Mouse (Mus musculus): ENCODE results near the gene Chmp6.

The Chmp6 gene

DNA sequence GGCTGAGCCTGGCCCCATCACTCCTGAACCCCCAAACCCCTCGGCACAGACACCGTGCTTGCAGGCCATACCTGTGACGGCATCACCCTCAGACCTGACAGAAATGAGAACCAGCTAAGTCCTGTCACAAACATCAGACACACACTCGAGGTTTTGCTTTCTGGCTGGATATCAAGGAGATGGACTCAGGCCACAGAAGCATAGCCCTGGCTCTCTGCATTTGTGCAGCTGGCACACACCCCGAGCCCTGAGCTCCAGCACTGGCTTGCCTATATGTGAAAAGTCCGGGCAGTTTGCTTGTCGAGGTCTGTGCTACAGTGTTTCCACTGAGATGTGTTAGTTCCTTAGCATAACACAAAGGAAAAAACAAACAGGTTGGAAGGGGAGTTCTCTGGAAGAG, 5.5 kb upstream of the Chmp6 start:
- no peak for DNase-seq (ENCODE audit: low spot score in 2 of 2)

DNA sequence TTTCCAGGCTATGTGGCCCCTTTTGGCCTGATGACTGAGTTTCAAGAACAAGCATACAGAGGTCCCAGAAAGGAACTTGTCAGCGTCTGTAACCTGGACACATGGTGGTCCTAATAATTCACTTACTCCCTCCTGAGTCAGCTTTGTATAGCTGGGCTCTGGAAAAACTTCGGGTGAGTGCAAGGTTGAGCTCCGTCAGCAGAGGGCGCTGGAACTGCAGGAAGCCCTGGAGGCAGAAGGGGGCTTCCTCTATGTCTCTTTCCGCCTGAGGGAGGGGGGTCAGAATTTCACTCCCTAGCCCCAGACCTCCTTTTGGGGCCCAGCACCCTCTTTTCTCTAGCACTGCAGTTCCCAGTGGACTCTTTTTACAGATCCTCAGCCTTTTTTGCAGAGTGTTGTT, 3.8 kb upstream of the Chmp6 start:
- peak in 1 of 2 experiments; percentile 51 for DNase-seq (ENCODE audit: low spot score in 2 of 2)

DNA sequence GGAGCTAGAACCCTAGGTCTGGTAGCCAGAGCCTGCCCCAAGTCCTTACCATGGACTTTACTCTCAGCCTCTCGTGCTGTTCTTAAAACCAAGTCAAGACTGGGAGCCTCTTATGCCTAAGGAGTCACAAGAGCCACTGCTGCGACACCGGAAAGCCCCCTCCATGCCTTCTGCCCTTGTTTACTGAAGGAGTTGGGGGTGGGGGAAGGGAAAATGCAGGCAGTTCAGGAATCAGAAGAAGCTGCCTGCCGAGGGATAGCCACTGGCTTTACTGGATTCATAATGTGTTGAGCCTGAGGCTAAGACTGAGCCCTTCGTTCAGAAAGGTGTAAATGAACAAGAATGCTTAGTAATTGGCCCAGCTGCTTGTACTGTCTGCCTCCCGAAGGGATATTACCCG, 396 bp upstream of the Chmp6 start:
- no peak for DNase-seq (ENCODE audit: low spot score in 2 of 2)

DNA sequence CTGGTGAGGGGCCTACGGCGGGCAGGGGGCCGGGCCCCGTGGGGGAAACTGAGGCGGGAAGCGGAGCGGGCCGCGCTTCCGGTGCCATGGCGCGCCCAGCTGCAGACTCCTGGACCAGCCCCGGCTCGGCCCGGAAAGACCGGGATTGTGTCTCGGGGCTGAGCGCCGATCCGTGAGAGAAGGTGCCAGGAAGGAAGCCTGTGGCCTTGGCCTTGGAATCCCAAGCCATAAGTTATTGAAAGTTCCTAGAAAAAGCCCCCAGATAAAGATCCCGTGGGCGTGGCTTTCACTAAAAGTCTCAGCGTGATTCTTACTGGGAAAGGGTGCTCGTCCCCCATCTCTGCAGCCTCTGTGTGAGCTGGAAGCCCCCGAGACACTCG, 684 bp downstream of the Chmp6 start:
- no peak for DNase-seq (ENCODE audit: low spot score in 2 of 2)

DNA sequence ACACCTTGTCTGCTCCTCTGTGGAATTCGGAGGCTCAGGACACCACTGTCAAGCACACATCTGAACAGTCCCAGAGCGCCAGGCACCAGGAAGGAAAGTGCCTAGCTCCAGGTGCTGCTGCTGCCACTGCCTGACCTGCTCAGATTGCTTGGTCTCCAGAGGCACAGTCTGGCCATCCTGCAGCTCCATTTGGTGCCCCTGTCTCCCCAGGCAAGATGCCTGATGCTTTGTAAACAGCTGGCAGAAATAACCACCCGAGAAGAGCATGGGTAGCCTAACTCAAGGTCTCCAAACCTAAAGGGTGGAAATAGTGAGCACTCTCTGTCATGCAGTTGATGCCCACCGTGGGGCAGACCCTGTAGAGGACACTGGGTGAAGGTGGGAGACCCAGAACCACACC, 1.1 kb downstream of the Chmp6 start:
- no peak for DNase-seq (ENCODE audit: low spot score in 2 of 2)

DNA sequence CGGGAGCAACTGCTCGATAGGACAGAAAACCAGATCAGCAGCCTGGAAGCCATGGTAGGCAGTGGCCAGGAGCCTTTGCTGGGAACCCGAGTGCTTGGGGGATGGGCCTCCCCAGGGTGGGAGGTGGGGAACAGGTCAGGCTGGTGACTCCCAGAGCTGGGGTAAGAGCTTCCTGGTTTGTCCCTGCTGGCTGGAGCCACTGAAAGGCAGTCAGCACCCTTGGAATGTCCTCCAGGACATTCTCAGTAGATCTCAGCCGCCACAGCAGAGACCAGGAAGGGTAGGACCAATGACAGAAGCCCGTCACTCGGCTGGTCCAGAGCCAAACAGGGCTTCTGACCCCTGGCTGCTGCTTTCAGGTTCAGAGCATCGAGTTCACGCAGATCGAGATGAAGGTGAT, 2.4 kb downstream of the Chmp6 start:
- DNase-seq (ENCODE audit: low spot score in 2 of 2): no peak

DNA sequence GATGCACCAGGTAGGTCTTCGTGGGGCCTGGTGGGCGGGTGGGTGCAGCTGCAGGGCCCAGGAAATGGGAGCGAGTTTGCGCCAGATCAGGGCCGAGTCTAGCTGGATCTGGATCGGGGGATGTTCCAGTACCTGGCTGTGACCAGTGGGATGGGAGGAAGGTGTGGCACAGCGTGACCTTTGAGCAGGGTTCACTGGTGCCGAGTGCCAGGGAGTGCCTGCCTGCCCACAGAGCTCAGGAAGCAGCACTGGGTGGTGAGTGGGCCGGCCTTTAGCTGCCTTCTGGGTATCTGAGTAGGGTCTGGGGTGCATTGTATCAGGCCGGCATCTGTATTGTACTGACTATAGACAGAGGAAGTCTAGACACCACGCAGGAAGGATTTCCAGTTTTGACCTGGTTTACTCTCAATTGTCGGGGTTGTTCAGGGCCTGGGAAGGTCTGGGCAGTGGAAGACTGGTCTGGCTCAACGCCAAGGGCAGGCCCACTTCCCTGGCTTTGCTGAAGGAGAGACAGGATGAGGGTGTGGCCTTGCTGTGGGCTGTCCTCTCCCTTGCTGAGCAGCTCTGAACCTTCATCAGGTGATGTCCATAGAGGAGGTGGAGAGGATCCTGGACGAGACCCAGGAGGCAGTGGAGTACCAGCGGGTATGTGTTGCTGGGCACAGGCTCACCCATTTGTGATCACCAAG, 3.0 kb downstream of the Chmp6 start:
- DNase-seq (ENCODE audit: low spot score in 2 of 2): no peak

DNA sequence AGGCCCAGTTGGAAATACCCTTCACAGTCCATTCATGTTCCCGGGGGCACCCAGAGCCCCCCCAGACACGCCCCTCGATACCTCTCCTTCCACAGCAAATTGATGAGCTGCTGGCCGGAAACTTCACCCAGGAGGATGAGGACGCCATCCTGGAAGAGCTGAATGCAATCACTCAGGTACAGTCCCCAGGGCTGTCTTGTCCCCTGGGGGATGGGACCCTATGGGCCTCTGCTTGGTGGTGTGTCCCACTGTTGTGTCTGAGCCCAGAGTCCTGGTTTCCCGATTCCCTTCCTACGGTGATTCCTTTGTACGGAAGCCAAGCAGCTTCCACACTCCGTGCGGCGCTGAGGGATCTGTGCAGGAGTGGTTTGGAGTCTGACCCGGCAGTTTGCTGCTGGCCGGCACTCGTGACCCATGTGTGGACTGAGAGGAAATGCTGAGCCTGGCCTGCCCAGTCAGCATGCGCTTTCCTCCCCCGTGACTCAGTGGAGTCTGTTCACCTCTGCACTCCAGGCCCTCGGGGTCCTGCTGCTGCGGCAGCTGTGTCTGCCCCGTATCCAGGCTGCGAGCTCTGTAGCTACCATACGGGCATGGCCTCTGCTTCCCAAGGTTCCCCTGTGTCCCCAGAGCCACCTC, 3.7 kb downstream of the Chmp6 start:
- no peak for DNase-seq (ENCODE audit: low spot score in 2 of 2)

DNA sequence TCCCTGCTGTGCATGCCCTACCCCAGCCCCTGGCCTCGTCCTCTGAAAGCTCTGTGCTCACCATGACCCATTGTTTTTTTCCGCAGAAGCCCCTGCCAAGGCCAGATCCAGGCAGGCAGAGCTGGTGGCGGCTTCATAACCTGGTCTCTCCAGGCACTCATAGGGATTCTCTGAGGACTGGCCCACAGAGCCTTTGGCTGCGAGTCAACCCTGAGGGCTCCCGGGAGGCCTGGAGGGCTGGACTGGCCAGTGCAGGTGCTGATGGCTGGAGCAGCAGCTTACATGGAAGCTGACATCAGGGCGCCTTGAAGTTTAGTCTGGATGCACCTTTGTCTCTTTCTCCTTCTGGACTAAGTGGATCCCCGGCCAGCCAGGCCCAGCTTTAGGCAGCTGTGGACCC, 5.3 kb downstream of the Chmp6 start:
- DNase-seq (ENCODE audit: low spot score in 2 of 2): no peak

DNA sequence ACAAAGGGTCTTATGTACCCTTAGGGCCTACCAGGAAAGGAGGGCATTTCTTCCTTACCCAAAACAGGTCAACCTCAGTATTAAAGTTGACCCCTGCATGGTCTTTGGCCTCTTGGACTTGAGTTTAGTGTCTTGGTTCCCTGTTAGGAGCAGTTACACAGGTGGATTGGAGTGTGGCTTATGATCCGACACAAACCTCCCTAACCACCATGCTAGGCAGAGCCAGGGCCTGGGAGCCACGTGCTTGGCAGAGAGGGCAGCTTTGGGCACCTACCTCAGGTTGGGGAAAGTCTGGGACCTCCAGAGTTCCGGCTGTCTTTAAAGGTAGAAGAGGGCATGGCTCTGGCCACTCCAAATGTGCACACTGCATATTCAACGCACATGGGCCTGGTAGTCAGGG, 6.2 kb downstream of the Chmp6 start:
- DNase-seq (ENCODE audit: low spot score in 2 of 2): no peak

DNA sequence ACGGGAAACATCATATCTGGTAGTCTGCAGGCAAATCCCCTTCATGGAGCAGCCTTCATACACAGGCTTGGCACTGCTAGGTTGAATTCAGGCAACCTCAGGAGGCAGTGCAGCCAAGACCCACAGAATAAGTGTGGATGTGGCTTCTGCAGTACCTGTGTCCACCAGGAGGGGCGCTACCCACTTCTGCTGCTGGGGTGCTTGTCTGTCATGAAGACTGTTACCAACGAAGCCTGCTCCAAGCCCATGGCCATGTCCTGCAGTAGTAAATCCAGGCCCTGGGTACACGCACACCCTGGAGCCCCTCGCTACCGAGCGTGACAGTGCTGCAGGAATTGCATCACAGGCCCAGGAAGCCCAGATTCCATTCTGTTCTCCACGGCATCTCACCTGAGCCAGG, 6.7 kb downstream of the Chmp6 start:
- DNase-seq (ENCODE audit: low spot score in 2 of 2): peak in 1 of 2 experiments; percentile 45

DNA sequence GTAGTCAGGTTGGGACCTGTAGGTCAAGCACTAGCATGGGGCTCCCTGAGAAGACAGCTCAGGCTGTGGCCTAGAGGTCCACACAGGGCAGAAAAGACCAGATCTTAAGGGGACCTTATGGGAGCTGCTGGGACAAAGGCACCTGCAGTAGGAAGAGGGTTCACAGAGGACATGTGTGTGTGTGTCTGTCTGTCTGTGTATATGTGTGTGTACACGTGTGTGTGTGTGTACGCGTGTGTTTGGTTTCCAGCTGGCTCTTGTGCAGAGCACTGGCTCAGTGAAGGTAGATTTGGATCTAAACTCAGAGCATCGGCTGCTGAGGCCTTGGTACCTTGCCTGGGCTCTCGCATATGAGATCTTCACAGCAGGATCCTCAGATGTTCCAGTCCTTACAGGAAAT, 7.4 kb downstream of the Chmp6 start:
- no peak for DNase-seq (ENCODE audit: low spot score in 2 of 2)

DNA sequence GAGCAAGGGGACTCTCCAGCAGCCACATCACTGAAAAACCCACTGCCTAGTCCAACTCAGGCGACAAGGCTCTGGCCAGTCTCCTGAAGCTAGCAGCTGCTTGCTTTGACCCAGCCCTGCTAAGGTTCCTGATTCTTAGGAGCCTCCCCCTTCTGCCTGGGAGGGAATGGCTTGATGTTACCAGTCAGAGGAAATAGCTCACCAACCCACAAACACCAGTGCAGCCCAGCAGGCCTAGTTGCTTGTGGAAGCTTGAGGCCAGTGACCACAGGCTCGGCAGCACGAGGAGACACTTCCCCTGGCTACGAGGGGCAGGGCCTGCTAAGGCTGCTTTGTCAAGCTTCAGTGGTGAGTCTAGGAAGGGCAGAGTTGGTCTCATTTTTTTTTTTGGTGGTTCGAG, 11.9 kb downstream of the Chmp6 start:
- DNase-seq (ENCODE audit: low spot score in 2 of 2): no peak

DNA sequence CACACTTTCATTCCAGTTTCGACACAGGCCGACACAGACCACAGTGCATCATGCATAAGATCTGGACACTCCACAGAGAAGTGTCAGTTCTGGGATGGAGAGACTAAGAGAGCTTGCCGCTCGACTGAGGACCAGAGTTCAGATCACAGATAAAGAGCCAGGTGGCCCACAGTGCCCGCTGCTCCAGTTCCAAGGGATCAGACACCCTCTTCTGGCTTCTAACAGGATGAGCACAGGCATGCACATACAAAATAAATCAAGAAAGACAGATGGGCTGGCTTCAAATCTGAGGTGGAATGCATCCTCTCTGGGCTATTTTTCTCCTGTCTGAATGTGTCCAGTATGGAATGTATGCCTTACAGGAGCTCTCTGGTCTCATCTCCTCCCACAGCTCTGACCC, 13.5 kb downstream of the Chmp6 start:
- no peak for DNase-seq (ENCODE audit: low spot score in 2 of 2)

DNA sequence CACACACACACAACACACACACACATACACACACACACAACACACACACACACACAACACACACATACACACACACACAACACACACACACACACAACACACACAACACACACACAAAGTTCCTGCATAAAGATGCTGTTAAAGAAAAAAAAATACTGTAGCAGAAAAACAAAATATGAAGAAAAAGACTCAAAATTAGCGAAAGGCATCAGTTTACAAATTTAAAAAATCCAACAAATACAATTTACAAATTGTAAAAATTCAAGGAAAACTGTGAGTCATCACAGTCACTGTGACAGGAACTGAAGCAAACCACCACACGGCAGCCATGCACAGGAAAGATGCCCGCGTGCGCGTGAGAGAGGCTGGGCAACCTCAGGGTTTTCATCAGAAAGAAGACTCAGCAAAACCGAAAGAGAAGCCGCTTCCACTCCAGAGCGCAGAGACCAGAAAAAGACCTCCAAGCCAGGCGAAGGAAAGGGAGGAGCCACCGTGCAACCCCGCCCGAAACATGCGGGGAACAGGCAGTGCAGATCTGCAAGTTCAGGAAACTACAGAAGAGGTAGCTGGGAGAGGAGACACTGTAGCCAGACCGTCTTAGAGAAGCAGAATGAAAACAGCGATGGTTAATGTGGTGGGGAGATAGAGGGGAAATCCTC, 14.9 kb downstream of the Chmp6 start:
- DNase-seq (ENCODE audit: low spot score in 2 of 2): peak in 1 of 2 experiments; percentile 36

DNA sequence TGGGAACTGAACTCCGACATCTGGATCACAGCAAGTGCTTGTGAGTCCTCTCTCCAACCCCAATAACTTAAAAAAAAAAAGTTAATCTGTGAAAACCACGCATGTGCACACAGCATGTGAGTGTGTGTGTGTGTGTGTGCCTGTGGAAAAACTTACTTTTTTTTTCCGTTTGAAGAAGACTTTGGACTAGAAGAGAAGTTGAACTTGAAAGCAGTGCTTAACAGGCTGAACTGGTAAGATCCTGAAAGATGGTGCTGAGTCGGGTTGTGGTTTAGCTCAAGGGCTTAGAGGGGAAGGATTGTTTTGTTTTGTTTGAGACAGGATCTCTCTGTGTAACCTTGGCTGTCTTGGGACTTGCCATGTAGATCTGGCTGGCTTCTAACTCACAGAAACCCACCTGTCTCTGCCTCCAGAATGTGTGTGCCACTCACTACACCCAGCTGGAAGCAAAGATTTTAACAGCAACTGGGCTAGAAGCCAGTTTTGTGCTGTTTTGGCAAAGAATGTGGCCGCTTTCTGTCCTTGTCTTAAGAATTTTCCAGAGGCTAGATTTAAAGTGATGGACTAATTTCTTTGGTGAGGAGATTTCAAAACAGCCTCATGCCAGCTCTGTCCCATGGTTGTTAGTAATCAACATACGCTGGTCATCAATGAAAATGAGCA, 16.5 kb downstream of the Chmp6 start:
- DNase-seq (ENCODE audit: low spot score in 2 of 2): no peak

DNA sequence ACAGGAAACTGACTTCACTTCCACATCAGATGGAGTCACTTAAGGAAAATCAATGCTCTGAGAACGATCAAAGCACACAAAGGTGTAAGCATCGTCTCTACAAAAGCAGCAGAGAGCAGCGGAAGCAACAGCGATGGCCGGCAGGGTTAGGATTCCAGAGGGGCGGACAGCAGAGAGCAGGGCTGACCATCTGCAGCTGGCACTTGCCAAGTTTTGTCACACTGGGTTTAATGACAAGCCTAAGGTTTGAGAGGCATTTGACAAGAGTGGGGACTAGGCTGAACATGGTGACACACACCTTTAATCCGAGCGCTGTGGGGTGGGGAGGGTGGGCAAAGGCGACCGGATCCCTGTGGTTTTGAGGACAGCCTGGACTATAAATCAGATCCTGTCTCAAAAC, 18.6 kb downstream of the Chmp6 start:
- no peak for DNase-seq (ENCODE audit: low spot score in 2 of 2)

DNA sequence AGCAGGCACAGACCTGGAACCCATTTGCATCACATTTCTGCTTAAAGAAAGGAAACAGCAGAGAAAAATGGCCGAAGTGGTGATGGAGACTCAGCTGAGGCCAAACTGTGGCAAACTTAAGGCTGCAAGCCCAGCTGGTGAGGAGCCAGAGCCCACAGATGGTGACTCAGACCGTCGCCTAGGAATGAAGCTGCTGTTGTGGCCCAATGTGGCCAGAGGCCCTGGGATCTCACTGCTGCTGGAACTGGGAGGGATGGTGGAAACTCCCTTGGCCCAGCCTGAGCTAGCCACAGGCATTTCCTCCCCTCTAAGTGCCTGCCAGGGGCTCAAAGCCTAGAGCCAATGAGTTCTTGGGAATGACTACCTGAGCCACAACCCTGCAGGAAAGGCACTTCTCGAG, 19.9 kb downstream of the Chmp6 start:
- no peak for DNase-seq (ENCODE audit: low spot score in 2 of 2)

DNA sequence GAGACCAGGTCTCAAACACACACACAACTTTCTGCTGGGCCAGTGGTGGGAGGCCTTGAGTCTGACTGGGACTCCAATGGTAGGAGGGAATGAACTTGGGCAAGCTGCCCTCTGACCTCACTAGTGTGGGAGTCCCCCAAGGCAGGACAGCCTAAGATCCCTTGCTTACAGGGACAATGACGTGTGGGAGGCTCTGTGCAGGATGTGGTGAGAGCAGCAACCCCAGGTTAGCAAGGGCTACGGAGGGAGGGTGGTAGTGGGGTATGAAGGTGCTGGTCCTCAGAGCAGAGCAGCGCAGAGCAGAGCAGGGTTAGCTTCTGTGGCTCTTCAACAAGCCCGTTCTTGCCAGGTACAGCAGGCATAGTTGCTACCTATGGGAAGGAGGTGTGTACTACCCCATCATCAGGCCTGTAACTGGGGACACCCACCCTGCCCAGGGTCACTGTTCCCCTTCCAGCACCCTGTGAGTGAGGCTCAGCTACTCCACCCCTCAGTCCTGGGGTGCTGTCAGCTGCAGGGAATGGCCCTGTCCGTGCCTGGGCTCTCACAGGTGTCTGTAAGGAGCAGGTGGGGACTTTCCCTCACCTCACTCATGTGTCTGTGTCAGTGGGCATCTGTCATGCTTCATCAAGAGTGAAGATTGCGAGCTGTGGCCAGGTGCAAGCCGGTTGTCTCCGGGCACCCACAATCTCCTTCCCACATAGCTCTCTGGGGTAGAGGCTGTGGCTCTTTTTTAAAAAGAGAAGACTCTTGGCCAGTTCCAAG, 20.8 kb downstream of the Chmp6 start:
- no peak for DNase-seq (ENCODE audit: low spot score in 2 of 2)

DNA sequence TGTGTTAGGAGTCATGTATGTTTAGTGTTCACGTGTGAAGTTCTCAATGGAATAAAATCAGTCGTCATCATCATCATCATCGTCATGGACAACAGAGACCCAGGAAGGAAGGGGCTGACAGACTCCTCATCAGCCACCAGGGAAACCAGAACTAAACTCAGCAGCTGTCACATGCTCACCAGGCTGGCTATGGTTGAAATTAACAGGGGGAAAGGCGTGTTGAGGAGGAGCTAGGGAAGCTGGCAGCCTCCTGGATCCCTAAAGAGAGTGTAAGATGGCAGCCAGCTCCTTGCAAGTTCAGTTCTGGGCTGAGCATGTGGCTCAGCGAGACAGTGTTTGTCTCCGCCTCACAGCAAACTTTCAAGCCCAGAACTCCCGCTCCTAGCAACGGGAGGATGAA, 21.5 kb downstream of the Chmp6 start:
- DNase-seq (ENCODE audit: low spot score in 2 of 2): no peak

DNA sequence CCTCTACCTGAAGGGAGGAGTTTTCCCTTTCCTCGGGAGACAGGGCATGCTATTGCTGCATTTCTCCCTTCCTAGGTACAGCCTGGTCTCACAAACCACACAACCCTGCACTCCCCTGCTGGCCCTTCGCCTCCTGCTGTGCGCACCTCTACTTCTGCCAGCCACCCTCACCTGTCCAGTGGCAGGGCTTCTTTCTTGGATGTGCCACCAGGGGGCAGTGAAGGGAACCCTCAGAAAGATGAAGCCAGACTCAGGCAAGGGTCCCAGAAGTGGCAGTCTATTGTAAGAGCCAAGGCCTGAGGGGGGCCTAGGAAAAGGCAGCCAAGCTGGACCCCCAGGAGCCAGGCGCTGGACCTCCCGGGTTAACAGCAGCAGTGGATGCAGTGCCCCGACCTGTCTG, 22.2 kb downstream of the Chmp6 start:
- DNase-seq (ENCODE audit: low spot score in 2 of 2): peak; percentile 48 to 72

DNA sequence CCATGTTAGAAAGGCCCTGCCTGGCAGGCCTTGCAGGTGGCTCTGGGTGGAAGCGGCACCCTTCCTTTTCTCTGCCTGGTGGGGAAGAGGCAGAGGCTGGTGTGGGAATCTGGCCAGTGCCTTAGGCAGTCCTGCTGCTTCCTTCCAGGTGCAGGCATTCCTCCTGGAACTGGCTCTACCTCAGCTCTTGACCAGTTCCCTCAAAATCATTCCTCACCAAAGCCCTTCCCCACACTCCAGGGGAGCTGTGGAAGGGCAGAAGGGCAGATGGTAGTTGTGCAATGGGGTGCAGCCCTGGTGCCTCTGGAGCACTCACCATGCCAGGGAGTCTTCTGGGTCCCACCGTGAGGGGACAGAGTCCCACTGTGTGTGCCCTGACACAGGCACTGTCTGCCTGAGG, 23.2 kb downstream of the Chmp6 start:
- no peak for DNase-seq (ENCODE audit: low spot score in 2 of 2)

Data from urinary bladder, adult 18-20 months (tissue).